Mouse (Mus musculus) granulocyte monocyte progenitor cell, adult 5-6 weeks (primary cell): ENCODE results near the gene Hoga1. TPM values are rescaled to one million over a fixed set of nuclear protein-coding genes. Genes with fewer than 3 reads are reported as not detected.

Experiments
- ATAC-seq: replicated peaks from 2 replicates; pipeline ENCODE4 v1.8.0; 2016; ENCODE audit warnings: mild to moderate bottlenecking, moderate TSS enrichment, inconsistent platforms; ENCODE audit not compliant: poor library complexity, severe bottlenecking
- total RNA-seq, 2 experiments: library from RNA; stranded (forward) in 1 of 2; stranded (reverse) in 1 of 2; fragments of 200-712, 200-1000 nt in 1 of 2; fragments of >200 nt in 1 of 2; fragmentation: Nextera tagmentation in 1 of 2; gene quantifications; 2 replicates each; pipeline ENCODE4 v1.2.3; 2014 to 2017

The Hoga1 gene
- total RNA-seq, 2 experiments from 2014 or later, result not detected

DNA sequence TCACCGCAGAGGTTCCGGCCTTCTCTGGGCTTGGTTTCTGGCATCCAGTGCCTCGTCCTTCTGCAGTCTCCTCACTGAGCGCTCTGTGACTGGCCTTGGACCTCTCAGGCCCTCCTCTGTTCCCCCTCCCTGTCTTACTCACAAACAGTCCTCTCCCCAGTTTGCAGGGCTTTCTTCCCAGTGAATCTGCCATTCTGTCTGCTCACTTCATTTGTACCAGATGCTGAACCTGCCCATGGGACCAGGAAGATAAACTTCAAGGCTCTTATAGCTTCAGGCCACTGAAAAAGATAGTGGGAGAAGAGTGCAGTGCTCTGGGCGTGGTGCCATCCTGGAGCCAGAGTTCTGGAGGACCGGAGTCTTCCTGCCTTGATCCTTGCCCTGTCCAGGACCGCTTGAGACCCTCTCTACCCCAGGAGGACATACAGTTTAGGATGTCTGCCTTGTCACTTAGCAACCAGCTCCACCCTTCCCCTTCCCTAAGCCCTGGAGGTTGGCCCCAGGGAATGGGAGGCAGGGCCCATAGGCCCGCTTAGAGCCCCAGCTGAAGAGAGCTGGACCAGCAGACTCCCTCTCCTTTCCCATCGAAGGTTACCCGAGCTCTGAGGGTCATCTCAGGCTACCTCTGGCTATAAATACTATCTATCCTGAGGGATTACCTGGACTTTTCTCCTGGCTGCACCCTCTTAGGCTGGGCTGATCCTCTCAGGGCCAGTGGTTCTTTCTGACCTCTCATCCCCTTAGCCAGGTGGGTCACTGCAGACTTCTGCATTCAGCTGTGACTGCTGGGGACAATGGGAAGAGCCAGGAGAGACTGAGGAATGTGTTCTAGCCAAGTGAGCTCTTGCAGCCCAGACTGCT lies 23.5 kb upstream of the Hoga1 start:
- ATAC-seq, result no peak

DNA sequence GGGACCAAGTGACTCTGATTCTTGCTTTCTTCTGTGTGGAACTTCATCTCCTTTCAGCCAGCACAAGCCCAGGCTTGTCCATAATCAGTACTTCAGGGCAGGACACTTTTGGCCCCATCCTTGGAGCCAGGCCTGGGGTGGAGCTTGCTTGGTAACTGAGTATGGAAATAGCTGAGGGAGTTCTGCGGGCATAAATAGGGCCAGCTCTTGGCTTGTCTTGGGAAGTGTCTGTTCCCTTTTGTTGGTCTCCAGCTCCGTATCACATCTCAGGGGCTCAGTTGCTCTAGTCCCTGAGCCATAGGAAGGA lies 22.9 kb upstream of the Hoga1 start:
- ATAC-seq, result no peak

DNA sequence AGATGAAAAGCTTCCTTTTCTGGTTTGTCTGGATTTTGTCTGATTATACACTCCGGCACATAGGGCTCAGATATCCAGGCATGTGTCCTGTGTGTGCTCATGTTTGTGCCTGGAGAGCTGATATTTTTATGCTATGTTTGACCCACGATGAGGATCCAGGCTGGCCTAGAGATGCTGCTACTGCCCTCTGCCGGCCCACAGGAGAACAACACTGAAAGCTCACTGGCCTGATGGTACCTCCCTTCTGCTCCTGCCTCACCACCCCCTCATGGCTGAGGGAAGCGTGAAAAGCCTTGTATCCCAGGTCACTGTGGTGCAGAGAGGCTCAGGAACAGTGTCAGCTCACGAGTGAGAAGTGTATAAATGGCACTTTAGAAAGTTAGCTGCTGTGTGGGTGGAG lies 19.3 kb upstream of the Hoga1 start:
- ATAC-seq, result peak; percentile 95

DNA sequence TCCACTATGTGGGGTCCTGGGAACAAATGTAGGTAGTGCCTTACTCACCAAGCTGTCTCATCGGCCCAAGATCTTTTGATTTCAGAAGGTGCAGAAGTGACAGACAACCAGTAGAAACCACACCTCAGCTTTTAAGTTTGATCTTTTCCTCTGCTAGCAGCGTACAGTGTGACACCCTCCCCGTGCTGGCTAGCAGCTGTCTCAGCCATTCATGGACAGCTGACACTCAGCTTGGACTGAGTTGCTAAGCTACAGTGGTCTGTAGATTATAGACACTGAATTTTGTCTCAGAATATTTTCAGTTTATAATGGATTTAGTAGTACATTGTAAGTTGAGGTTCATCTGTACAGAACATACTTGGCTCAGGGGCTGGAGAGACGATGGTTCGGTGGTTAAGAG lies 14.3 kb upstream of the Hoga1 start:
- no peak for ATAC-seq

DNA sequence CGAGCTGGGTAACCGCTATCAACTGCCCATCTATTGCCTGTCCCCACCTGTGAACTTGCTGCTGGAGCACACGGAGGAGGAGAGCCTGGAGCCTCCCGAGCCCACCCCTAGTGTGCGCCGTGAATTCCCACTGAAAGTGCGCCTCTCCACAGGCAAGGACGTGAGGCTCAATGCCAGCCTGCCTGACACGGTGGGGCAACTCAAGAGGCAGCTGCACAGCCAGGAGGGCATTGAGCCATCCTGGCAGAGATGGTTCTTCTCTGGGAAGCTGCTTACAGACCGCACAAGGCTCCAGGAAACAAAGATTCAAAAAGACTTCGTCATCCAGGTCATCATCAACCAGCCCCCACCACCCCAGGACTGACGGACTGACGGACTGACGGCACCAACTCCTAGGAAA lies 11.8 kb upstream of the Hoga1 start:
- no peak for ATAC-seq

DNA sequence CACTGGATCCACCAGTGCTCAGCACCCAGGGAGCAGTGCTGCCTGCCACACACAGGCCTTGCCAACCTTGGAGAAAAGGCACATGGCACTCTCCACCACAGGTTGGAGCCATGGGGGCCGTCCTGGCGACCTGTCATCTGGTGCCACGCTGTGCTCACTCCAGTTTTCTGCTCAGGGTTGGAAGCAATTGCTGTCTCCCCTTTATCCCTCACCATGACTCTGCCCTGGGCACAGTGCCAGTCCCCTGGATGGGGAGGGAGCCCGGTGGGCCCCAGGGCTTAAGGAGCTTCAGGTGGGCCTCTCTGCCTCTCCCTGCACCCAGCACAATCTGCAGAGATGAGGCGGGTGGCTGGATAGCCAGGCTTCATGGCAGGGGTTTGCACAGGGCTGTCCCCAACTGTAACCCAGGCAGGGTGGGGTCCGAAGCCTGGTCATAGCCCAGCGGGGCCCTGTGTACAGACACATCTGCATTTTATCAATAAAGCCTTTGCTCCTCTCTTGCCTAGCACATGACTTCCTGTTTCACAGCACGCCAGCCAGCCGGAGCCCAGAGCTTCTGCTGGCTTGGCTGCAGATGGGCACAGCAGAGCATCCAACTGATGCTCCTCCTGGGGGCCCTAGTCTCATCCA lies 11.1 kb upstream of the Hoga1 start:
- ATAC-seq, result peak; percentile 37; the same call in 1 of the 2 replicates

DNA sequence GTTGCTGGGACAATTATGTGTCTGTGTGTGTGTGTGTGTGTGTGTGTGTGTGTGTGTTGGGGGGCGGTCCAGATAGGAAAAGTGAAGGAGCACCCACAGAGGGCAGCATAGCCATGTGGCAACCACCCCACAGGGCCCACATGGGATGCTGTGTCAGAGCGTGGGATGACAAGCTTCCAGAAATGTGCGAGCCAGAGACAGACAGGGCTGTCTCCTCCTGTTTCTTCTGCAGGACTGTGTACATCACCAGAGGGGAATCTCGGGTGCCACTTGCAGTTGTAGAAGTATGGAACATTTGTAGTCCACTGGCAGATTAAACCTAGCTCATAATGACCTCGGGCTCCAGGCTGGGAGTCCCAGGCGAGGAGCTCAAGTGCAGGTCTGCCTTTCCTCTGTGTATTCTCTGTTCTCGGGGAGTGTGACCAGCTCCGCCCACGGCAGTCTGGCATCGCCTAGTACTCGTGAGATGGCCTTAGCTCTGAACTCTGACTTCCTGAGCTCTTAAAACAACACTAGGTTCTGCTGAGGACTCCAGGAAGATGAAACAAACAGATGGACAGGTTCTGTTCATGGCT lies 10.4 kb upstream of the Hoga1 start:
- ATAC-seq, result no peak

DNA sequence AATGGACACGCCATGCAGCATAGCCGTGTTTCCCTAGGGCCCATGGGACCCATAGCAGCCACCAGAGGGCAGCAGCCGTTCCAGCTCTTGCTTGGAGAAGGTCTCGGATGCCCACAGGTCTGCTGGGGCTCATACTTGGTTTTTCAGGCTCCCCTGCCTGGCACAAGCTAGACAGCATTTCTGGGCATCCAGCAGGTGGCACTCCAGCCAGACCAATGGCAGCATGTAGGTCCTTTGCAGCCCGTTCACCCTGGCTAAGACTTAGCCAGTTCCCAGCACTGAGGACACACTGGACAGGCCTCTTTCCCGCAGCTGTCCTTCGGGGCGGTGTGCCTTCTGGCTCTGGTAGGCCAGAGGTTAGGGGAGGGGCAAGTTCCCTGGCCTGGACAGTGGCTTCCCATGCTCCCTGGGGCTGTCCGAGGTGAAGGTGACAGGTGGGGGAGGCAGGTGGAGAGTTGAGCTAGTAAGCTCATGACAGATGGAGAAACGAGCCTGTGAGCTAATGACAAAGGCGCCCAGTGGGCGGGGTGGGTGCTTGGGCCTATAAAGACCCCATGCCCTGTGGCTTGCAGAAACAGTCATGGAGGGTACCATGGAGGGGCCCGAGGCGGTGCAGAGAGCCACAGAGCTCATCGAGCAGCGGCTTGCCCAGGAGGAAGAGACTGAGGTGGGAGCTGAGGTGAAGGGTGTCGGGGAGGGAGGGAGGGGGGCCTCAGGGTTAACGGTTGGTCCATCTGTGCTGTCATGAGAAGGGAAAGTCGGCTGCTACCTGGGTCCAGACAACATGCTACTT lies 9.8 kb upstream of the Hoga1 start, which contains the start of gene Ankrd2:
Gene Ankrd2 (plus strand): TSS at position 545 of the 793 bp plus-strand sequence.
- peak; percentile 91 for ATAC-seq

DNA sequence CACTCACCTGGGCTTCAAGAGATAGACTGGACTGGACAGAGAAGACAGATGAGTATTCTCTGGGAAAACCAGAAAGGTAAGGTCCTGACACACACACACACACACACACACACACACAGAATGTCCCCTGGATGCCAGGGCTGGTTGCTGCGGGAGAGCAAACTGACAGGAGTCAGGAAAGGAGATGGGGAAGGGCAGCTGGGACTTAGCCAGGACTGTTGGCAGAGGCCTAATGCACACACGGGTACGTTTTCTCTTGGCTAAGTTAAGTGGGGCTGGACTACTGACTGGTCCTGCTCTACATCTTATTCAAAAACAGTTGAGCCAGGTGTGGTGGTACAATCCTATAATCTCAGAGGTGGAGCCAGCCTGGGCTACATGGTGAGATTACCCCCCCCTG lies 9.1 kb upstream of the Hoga1 start:
- no peak for ATAC-seq

DNA sequence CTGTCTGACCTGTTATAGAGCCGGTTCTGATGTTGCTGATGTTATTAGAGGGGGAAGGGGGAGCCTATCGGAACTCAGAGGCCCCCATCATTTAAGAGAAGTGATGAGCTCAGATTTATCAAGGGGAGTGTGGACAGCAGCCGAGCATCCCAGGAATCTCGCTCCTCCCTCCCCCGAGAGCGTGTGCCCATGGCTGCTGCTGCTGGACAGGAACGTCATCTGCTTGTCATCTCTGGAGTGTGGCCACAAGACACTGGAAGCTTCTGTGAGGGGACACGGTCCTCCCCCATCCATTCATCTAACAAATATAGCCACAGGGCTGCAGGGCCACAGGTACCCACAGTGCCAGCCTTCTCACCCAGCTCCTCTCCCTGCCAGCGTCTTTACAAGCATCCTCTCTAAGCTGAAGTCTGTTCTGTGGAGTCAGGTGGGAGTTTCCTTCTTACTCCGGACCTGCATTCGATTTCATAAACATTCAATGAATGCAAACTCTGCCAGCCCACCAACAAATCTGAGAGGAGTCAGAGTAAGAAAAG lies 8.2 kb upstream of the Hoga1 start:
- no peak for ATAC-seq

DNA sequence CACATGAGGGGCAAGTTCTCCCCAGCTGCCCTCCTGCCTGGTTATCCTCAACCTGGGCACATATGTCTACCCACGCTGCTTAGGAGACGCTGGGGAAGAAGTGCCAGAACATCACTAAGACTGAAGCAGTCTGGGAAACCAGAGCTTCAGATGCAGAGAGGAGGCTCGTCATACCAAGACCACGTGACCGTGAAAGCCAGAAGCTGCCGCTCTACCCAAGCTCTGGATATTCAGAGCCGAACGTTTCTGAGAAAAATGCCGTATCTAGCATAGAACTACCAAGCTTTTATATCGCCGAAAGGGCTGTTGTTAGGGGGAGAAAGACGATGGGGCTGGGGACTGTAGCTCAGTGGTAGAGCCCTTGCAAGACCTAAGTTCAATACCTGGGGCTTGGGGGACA lies 7.1 kb upstream of the Hoga1 start:
- ATAC-seq, result no peak

DNA sequence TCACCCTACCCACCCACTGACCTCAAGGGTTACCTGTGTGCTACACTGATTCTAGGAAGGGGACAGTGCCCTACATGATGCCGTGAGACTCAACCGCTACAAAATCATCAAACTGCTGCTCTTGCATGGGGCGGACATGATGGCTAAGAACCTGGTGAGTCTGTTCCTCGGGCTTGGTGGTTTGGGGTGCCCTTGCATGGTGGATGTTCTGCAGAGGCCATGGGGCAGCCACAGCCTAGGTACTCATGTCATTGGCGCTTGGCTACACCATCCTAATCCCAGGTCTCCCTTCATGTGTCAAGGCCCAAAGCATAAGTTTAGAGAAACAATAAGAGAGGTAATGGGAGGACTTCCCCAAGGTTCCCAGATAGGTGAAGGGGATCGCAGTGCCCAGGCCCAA lies 1.4 kb upstream of the Hoga1 start:
- no peak for ATAC-seq

DNA sequence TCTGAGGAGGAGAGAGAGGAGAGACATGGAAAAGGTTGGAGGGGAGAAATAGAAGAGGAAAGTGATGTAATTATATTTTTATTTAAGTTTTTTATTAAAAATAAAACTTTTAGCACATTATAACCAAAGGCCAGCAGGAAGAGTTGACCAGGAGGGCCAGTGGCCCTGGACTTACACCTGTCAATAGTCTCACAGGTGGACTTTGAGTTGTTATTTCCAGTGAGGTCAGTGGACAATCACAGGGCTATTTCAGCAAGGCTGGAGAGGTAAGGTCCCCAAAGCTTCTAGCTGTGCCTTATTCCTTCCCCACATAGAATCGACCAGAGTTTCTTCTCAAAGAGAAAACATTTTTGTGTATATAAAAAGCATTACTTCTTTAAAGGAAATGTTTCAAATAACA lies 4.8 kb downstream of the Hoga1 start:
- ATAC-seq, result no peak

DNA sequence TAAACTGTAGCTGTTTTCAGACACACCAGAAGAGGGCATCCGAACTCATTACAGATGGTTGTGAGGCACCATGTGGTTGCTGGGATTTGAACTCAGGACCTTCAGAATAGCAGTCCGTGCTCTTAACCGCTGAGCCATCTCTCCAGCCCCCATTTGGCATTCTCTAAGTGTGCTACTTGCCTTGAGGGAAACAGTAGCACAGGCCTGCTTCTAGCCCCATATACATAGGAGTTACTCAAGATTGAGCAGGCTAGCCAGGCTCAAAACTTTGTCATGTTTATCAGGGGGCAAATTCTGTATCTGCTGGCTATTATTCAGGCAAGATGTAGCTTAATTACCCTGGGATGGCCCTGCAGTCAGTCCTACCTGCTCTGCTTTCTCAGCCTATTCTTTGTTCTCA lies 5.9 kb downstream of the Hoga1 start:
- no peak for ATAC-seq

DNA sequence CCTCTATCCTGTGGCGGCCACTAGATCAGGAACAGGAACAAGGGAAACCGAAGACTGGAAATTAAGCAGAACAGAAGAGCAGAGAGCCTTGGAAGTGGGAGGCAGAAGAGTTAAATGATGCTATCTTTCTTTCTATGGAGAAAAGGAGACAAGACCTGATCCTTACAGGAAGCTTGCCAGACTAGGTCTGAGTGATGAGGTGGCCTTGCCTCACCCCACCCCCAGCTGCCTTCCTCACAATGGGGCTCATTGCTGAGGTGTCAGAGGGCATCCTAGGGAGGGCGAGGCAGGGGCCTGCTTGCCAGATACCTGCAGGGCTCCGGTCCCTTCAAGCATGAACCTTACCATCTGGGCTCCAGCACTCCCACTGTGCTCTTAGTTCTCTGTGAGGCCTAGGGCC lies 6.5 kb downstream of the Hoga1 start, which contains the start of gene 4933411K16Rik:
Gene 4933411K16Rik (plus strand): TSS at position 301 of the 400 bp plus-strand sequence.
- no peak for ATAC-seq

DNA sequence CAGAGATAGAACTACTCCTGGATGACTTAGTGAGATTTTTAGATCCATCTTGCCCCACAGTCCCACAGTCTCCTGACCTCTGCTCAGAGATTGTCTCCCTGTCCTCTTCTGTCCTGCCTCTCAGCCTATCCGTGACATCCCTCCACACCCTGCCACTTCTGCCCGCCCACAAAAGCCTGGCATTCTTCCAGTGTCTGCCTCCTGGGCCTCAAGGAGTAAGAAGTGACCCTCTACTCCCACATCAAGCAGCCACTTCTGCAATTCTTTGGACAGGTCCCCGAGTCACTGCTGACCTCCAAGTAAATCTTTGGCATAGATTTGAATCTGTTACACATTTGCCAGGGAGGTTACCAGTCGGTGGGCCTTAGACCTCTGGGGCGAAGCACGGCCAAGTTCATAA lies 8.8 kb downstream of the Hoga1 start:
- peak; percentile 58 for ATAC-seq

DNA sequence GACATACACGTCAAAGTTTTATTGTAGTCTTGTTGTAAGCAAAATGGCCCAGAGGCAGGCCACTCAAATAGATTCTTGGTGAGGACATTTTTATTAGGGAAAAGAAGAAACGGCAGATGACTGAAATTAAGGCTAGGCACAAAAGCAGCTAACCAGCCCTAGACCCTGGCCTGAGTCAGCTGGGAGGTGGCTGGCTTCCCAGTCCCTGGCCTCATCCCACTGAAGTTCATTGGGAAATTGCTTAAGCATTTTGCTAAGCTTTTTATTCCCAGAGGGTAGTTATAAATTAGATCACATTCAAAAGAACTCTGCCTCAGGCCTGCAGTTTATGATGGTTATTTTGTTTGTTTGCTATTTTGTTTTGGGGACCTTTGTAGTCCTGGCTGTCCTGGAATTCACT lies 10.5 kb downstream of the Hoga1 start:
- ATAC-seq, result no peak

DNA sequence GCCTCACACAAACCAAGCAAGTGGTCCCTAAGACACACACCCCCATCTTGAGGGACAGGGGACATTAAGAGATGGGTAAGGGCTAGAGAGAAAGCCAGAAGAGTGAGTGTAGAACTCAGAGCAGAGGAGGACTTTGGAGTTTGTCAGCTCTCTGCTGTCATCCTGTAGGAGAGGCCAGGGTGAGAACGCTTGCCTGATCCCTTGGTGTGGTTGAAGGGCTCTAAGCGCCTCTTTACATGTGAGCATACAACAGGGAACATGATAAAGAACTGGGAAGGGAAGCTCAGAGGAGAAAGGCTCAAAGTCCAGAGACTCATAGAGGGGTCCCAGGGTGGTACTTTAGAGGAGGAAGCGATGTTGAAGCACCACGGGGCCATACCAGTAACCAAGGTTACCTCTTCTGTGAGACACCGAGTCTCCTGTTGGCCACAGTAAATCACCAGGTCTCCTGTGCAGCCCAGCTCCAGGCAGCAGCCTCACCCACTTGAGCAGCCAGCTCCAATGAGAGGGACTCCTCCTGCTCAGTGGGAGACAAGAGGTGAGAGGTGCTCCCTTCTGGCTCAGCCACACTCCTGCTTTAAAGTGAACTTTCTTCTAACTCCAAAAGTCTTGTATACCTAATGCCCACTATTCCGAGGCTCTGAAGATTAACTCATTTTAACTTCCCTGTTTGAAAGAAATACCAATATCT lies 11.5 kb downstream of the Hoga1 start:
- ATAC-seq, result no peak

DNA sequence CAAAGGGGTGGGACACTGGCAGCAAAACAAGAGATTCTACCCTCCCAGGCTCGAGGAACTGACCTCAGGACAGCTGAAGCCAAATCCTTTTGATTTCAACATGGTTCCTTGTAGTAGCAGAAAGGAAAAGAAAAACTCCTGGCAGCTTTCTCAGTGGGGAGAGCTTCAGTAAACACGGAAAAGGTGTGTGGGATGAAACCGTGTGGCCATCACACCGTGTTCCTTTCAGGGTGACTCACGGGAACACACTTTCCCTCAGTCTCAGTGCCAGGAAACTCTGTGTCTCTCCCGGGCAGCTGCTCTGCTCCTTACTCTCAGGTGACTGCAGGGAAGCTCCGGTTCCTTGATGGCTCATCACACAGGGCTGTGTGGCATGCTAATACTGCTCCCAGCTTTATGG lies 13.0 kb downstream of the Hoga1 start:
- ATAC-seq, result no peak

DNA sequence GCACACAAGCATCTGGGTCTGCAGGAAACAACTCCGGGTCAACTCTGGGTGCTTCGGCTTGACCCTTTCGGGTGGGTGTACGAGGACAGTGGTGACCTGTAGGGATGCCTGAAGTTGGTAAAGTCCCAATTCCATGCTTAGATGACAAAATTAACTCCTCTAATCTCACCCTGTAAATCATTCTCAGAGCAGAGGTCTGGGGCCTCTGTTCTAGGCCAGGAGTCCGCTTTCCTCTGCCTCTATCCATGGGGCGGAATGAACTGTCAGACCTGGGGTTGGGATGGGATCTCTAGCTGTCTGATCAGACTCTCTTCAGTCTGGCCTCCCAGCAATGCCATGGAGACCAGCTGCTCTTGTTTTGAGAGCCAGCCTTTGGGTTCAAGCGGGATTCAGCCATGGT lies 16.0 kb downstream of the Hoga1 start:
- no peak for ATAC-seq
